Mouse (Mus musculus) erythroblast, adult 5-6 weeks (primary cell): ENCODE data around the gene Ski. TPM values are rescaled to one million over a fixed set of nuclear protein-coding genes. Genes with fewer than 3 reads are reported as not detected.

Source experiments
- ATAC-seq: replicated peaks from 2 replicates; pipeline ENCODE4 v1.8.0; 2016; ENCODE audit warnings: moderate number of reproducible peaks, mild to moderate bottlenecking, moderate TSS enrichment, inconsistent platforms; ENCODE audit not compliant: poor library complexity, low FRiP score, severe bottlenecking
- total RNA-seq, 2 experiments: library from RNA; stranded (forward) in 1 of 2; stranded (reverse) in 1 of 2; fragments of 150-400 nt in 1 of 2; fragments of 200-764, 138-1000 nt in 1 of 2; gene quantifications; 2 replicates each; pipeline versions ENCODE4 v1.2.3 to v1.2.4; 2015 to 2017; ENCODE audit warnings: low replicate concordance in 2 of 2

Ski gene
- total RNA-seq, 2 experiments from 2014 or later = 3.4 to 10.8 TPM

GRCm38 (mm10) chr4:155120583-155120982 lies 101.8 kb downstream of the Ski start:
- ATAC-seq = no peak

GRCm38 (mm10) chr4:155120038-155120437 lies 102.4 kb downstream of the Ski start:
- ATAC-seq = no peak

GRCm38 (mm10) chr4:155118278-155118677 lies 104.1 kb downstream of the Ski start:
- no peak for ATAC-seq

DNA sequence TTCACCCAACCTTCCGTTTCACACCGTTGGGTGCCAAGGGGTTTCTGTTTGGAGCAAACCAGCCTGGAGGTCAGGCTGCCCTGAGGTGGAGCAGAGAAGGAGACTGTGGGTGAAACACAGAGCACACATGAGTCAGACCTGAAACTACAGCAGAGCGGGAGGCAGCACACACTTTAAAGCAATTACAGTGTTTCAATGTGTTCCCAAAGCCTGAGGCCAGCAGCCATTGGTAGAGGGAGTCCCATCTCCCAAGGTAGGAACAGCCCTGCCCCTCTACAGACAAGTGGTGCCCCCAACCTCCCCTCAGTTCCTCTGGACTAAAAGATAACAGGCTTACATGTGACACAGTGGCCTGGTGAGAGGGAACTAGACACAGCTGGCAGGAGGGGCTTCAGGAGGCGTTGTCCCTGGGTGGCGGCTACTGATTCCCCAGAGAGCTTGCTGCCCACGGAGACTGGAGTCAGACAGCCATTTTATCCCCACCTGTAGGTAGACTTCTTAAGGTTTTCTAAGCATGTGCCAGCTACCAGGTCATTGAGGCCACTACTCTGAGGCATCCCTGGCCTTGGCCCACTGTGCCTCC lies 104.9 kb downstream of the Ski start:
- ATAC-seq = no peak

- no peak for ATAC-seq
These were observed 105.8 kb downstream of the Ski start for GRCm38 (mm10) chr4:155116607-155117006.

DNA sequence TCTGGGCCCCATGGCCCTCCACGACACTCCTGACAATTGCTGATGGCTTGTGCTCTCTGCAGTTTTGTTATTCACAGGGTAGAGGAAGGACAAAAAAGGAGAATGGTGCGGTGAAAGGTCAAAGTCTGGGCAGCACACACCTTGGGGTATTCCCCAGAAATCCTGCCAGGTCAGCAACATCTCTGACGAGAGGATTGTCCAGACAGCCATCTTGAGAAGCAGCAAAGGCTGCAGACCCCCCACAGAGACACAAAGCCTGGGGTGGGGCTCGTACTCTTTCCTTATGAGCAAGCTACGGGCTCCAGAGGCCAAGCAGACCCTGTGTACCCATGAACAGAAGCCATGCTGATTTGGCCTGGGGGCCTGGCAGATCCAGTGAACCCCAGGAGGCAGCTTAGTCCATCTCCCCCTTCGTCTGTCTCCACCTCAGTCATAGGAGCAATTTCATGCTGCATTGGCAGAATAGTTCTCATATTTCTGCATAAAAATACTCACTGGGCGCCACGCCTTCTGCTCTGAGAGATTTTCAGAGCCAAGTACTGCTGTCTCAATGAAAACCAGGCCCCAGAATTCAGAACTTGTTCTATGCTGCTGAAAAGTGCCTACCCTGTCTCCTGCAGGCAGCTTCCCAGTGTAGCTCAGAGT lies 108.5 kb downstream of the Ski start:
- no peak for ATAC-seq

DNA sequence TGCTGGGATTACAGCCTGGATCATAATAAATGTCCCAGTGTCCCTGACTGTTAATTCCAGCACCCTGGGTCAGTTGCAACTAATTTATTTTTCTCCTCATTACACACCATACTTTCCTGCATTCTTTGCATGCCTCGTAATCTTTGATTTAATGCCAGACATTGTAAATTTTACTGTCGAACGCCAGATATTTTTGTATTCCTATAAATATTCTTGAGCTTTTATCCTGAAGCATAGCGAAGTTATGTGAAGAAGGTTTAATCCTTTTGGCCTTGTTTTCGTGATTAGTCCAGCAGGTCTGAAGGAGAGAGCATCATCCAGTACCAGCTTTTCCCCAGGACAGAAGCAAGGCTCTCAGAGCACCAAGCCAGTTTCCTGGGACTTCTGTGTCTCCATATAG lies 112.9 kb downstream of the Ski start:
- no peak for ATAC-seq

DNA sequence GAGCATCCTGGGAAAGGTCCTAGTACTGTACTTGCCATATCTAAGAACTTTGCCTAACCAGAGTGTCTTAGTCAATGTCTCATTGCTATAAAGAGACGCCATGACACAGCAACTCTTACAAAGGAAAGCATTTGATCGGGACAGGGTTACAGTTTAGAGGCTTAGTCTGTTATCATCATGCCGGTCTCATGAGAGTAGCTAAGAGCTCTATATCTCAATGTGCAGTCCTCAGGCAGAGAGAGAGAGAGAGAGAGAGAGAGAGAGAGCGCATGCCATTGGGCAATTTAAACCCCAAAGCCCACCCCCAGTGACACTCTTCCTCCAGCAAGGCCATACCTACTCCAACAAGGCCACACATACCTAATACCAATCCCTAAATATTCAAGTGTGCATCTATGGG lies 114.5 kb downstream of the Ski start:
- ATAC-seq = no peak

Other genes starting within 250 kb of the Ski start
- not detected in 2 replicates for gene Plch2, start 165.8 kb downstream of the Ski start, total RNA-seq (2015; ENCODE audit: low replicate concordance)
- gene Plch2, start 165.8 kb downstream of the Ski start, total RNA-seq (2017; ENCODE audit: low replicate concordance) = not detected in 2 replicates
- 0.42 and 2.7 TPM in 2 replicates for gene Pex10, start 155.6 kb downstream of the Ski start, total RNA-seq (2015; ENCODE audit: low replicate concordance)
- 0.42 and 3.6 TPM in 2 replicates for gene Pex10, start 155.6 kb downstream of the Ski start, total RNA-seq (2017; ENCODE audit: low replicate concordance)
- gene Rer1, start 136.2 kb downstream of the Ski start, total RNA-seq (2015; ENCODE audit: low replicate concordance) = 27.1 and 49.3 TPM in 2 replicates
- gene Rer1, start 136.2 kb downstream of the Ski start, total RNA-seq (2017; ENCODE audit: low replicate concordance) = 34.8 and 36.0 TPM in 2 replicates
- gene Morn1, start 136.0 kb downstream of the Ski start, total RNA-seq (2015; ENCODE audit: low replicate concordance) = 2.9 TPM in 1 of 2 replicates, not detected in the other
- gene Morn1, start 136.0 kb downstream of the Ski start, total RNA-seq (2017; ENCODE audit: low replicate concordance) = 0.28 TPM in 1 of 2 replicates, not detected in the other
- 5.4 and 8.1 TPM in 2 replicates for gene Faap20, start 27.2 kb upstream of the Ski start, total RNA-seq (2015; ENCODE audit: low replicate concordance)
- 2.9 and 3.5 TPM in 2 replicates for gene Faap20, start 27.2 kb upstream of the Ski start, total RNA-seq (2017; ENCODE audit: low replicate concordance)
- 1.9 TPM in 1 of 2 replicates, not detected in the other for gene Prkcz, start 138.8 kb upstream of the Ski start, total RNA-seq (2015; ENCODE audit: low replicate concordance)
- not detected in 2 replicates for gene Prkcz, start 138.8 kb upstream of the Ski start, total RNA-seq (2017; ENCODE audit: low replicate concordance)
- gene Gabrd, start 175.5 kb upstream of the Ski start, total RNA-seq (2015; ENCODE audit: low replicate concordance) = not detected in 2 replicates
- gene Gabrd, start 175.5 kb upstream of the Ski start, total RNA-seq (2017; ENCODE audit: low replicate concordance) = not detected in 2 replicates
- not detected in 2 replicates for gene Cfap74, start 186.6 kb upstream of the Ski start, total RNA-seq (2015; ENCODE audit: low replicate concordance)
- 0.56 TPM in 1 of 2 replicates, not detected in the other for gene Cfap74, start 186.6 kb upstream of the Ski start, total RNA-seq (2017; ENCODE audit: low replicate concordance)
- gene Tmem52, start 246.5 kb upstream of the Ski start, total RNA-seq (2015; ENCODE audit: low replicate concordance) = not detected in 2 replicates
- gene Tmem52, start 246.5 kb upstream of the Ski start, total RNA-seq (2017; ENCODE audit: low replicate concordance) = not detected in 2 replicates